Mouse (Mus musculus) activated CD4-positive, CD25-positive, alpha-beta regulatory T cell, adult 4 months (primary cell): ENCODE results near the gene Spata18. TPM values are rescaled to one million over a fixed set of nuclear protein-coding genes. Genes with fewer than 3 reads are reported as not detected.

Experiments used
- ATAC-seq: one replicate; pipeline ENCODE4 v1.8.0; 2017
- polyA plus RNA-seq, 2 experiments: library from polyadenylated mRNA; unstranded; fragments of 100-300 nt; shearing (Covaris generic); gene quantifications; one replicate each; pipeline ENCODE4 v1.2.1; 2017

The Spata18 gene
- polyA plus RNA-seq, 2 experiments from 2014 or later: not detected

DNA sequence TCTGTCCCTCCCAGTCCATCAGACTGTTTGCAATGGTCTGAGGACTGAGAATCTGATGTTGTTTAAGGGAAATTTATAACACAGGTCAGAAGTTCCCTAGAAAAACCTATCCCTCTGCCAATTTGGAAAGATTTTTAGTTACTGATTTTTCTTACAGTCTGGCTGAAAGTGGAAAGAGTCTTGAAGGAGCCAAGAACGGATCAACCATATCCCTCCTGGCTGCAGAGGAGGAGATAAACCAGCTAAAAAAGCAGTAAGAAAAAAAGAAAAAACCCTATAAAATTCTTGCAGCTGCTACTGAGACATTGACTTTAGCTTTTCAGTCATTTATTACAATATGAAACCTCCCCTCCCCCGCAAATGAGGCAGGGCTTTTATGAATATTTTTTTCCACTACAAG lies 15.5 kb downstream of the Spata18 start:
- no peak for ATAC-seq

DNA sequence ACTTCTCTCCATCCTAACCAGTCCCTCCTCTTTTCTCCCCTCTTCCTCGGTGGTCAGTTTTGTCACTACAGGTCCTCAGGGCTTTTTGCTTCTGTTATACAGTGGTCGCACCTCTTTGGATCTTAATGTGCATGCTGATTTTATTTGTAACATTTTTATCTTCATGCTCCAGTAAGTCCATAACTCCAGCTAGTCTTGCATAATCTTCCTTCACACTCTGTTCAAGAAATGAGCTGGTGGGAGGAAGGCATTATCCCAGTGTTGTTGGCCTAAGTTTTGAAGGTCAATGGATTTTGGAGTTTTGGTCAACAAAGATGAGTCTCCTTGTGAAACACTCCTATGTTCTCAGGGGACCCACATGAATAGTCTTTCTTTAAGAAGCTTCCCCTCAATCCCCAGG lies 16.7 kb downstream of the Spata18 start:
- ATAC-seq: no peak

DNA sequence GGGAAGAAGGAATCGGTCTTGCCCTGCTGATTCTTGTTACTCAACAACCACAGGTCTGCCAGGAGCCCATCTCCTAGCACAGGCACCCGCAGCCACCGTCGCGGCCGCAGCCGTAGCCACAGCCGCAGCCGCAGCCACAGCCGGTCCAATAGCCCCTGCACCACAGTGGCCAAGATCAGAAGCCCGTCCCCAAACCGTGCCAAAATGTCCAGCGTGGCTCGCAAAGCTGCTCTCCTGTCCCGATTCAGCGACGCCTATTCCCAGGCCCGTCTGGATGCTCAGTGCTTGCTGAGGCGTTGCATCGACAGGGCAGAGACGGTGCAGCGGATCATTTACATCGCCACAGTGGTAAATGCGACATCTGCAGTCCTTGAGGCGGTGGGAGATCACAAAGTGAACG lies 18.2 kb downstream of the Spata18 start:
- ATAC-seq: no peak

GRCm38 (mm10) chr5:73675604-73676003 lies 24.4 kb downstream of the Spata18 start:
- ATAC-seq: no peak

DNA sequence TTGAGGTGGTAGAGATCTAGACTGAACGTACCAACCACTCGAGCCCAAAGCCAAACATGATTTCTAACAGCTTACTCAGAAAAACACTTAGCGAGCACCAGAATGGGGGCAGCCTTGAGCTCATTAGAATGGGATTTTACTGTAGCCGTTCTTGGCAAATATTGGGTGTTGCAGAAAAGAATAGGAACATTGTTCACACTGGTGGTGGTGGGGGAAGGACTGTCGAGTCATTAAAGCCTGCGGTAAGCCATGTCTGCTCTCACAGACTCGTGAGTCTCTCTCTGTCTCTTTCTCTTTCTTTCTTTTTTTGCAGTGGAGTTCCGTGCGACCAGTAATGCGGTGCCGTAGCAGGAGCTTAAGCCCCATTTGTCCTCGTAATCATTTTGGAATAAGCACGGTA lies 25.4 kb downstream of the Spata18 start:
- no peak for ATAC-seq

- no peak for ATAC-seq
These were observed 32.0 kb downstream of the Spata18 start for GRCm38 (mm10) chr5:73683221-73683620.

- ATAC-seq: no peak
These were observed 32.7 kb downstream of the Spata18 start for GRCm38 (mm10) chr5:73683706-73684409.

GRCm38 (mm10) chr5:73686149-73686548 lies 35.0 kb downstream of the Spata18 start:
- ATAC-seq: no peak

DNA sequence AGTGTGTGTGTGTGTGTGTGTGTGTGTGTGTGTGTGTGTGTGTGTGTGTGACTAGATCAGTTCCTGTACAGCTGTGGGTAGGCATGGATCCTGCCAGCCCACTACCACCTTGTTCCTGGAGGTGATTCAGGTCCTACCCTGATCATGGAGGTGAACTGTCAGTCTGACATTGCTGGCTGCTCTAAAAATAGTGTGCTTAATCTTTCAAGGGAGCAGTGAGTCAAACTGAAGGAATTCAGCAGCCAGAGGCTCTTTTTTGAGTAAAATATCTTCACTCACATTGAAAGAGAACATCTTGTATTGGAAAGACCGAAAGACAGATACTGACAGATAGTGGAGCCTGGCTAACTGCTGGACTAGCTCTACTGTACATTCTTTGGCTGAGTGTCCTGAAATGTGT lies 37.4 kb downstream of the Spata18 start:
- no peak for ATAC-seq

GRCm38 (mm10) chr5:73690146-73690545 lies 39.0 kb downstream of the Spata18 start:
- no peak for ATAC-seq

DNA sequence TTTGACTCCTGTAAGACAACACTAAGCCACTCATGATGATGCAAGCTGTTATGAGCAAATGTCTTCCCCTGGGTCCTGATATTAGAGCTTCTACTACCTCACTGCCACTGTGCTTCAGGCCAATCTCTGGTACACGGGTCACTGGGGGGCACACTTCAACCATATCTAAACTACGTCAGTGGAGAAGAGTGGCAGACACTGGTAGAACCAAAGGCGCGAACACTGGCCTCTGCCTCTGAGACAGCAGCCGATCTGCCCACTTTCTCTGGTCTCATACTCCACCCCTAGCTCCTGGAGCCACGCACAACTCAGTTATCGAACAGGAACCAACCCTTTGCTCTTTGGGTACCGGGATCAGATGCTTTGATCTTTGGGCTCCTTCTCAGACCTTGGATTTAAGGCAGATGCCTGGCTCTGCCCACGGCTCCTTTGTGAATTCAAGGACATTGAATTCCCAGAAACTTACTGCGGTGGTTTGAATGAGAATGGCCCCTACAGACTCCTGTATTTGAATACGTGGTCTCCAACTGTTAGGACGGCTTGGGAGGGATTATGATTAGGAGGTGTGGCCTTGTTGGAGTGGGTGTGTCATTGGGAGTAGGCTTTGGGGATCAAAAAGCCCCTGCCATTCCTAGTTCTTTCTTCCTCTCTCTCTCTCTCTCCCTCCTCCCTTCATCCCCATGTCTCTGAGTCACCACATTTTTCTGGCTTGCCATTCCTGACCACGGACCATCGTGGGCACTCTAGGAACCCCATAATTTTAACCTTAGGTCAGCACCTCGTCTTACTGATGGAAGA lies 40.7 kb downstream of the Spata18 start:
- ATAC-seq: no peak

DNA sequence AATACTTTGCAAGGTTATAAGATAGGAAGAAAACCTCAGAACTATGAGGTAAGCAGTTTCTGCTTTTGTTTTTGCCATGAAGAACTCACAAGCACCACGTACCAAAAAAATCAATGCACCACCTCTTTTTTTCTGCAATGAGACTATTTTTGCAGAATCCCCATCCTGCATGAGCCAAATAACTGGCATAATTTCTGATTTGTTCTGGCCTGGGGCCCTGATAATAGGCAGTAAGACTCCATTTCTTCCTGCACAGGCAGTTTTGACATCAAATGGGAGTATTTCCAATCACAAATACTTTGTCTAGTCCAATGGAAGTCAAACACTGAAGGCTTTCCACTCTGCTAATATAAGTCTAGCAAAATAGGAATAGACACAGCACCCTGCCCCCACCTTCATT lies 42.6 kb downstream of the Spata18 start:
- no peak for ATAC-seq

DNA sequence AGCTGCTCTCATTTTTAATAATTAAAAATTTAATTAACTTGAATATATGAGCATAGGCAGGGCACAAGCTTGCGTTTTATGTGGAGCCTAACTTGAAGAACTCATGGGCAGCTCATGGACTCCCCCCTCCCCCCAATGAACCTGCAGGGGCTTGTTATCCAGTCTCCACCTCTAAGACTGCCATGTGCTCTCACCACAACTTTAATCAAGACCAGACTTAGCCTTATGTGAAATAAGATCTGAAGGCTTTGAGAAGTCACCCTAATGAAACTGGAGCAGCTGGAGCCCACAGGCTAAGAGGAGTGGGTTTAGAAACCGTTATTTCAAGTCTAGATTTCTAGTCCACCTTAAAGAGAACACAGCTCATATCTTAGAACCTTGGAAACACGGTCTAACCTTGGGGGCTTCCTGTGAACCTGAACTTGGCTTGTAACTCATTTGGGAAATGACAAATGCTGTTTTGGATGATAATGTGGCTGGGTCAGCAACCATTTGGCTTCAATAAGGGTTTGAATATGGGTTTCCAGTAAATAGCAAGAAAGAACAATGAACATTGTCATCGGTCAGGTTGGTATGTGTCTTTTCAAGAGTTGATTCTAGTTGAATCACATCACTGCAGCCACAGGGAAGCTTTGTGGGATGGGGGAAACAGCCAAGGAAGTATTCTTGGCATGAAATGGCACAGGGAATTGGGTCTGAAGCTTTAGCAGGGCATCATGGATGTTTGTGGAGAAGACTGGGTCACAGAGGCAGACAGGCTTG lies 43.3 kb downstream of the Spata18 start:
- no peak for ATAC-seq

DNA sequence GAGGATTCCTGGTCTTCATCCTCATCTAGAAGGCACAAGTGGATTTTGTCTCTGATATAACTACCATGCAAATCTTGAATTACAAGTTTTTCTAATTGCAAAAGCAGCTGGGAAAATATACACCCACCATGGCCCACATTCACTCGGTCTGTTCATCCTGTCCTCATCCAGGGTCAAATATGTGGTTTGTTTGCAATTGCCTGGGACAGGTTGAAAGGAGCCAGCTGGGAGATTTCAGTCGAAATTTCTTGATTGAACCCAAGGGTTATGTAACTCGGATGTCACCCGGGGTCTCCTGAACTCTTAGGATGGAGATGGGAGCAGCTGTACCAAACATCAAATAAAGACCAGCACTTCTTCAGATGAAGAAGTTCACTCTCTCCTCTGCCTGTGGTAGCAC lies 46.5 kb downstream of the Spata18 start:
- ATAC-seq: no peak

DNA sequence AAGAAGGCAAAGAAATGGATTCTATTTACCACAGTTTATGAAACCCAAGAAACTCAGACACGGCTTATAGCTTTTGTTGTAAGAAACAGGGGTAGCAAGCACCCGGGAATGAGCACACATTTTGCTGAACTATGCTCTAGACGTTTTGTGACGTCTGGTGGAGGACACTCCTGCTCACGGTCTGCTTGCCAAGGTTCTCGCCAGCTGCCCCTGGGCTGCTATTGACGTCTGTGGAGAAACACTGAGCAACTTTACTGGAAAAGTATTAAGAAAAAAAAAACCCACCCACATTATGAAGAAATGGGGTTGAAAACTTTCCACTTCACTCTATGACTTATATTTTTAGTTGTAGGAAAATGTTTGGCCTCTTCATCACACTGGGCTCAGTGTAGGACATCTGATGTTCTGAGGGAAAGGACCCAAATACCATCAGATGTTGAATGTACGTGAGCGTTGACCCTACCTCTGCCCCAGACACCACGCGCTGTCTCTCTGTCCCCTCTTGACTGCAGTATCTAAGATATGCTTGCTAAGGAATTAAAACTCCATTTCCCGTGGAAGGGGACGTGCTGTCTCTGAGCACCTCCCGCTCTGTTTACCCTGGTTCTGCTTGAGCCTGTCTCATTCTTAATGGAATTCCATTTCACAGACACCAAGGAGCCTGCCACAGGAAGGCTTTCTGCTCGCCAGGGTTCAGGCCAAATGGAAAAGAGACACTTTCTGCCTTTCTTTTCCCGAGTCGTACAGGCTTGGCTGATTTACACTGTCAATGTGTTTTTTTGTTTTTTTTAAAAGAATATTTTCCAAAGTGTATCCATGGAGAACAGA lies 50.1 kb downstream of the Spata18 start:
- ATAC-seq: no peak

DNA sequence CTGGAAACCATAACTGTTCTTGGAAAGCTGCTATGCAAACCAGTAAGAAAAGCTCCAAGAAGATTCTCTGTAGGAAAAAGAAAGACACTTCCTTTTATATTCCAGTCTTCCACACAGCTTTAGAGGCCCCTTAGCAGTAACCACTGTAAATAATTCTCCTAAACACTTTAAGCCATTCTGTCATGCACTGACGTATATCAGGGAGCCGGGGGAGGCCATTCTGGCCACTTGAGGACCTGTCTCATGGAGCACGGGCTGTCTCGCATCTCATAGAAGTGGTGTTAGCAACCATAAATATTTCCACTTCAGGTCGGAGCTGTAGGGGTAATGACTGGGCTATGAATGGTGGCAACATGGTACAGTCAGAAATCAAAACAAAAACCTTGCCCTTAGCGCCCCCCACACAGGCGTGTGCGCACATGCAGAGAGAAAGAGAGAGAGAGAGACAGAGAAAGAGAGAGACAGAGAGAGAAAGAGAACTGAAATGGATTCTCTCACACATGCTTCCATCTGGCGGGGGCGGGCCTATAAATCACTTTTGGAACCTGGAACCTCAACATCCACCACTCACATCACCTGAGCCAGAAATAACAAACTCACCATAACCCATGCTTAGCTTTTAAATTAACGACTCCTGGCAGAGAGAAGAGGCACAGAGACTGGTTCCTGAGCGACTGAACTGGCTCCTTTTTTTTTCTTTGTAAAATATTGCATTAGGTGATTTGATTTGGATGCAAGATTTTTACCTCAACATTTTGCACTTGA lies 50.9 kb downstream of the Spata18 start:
- no peak for ATAC-seq

- ATAC-seq: no peak
These were observed 51.9 kb downstream of the Spata18 start for GRCm38 (mm10) chr5:73703096-73703495.

- no peak for ATAC-seq
These were observed 53.1 kb downstream of the Spata18 start for GRCm38 (mm10) chr5:73704263-73704662.

DNA sequence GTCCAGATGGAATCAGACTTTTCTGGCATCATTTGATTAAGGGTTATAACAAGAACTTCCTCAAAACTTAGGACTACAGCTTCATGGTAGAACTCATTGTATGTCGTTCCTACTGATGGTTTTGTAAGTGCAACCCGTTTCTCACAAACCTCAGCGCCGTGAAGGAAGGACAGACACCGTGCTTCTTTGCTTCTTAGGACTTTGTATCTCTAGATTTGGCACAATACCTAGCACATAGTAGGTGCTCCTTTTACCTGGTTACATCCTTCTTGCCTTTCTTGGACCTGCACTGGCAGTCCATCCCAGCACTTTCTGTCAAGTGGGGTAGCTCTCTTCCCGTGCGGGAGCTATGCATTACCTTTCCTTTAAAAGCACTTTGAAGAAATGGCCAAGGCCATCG lies 53.6 kb downstream of the Spata18 start:
- no peak for ATAC-seq

- no peak for ATAC-seq
These were observed 54.1 kb downstream of the Spata18 start for GRCm38 (mm10) chr5:73705290-73705689.

DNA sequence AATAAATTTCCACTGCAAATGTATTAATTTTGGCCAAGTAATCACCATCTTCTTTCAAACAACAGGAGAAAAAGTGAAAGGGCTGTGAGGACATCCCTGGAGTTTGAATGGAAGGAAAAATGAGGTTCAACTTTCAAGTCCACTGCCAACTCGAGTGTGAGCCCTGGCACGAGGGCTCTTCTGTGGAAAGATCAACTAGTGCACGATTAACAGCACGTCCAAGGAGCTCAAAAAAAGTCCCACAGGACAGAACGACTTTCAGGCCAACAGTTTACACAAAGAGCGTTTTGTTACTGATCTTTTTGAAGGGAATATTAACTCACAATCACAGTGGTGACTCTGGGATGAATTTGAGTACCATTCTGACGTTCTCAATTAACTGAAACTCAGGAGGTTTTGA lies 61.7 kb downstream of the Spata18 start:
- ATAC-seq: no peak

- no peak for ATAC-seq
These were observed 65.8 kb downstream of the Spata18 start for GRCm38 (mm10) chr5:73716941-73717340.
